Mouse (Mus musculus) E14TG2a.4 (cell line): Measurements from ENCODE around the gene Fam124a.

Experiments used
- CTCF ChIP-seq: conservative IDR thresholded peaks from 2 replicates; pipeline ENCODE4 v1.5.1; 2014; ENCODE audit warnings: low read length
- NANOG ChIP-seq: IDR thresholded peaks from 2 replicates; pipeline ENCODE4 v1.6.1; 2014; ENCODE audit warnings: borderline replicate concordance, low read length, mixed read lengths
- POU5F1 ChIP-seq: IDR thresholded peaks from 2 replicates; pipeline ENCODE4 v1.6.1; 2014; ENCODE audit warnings: low read length, borderline replicate concordance

DNA sequence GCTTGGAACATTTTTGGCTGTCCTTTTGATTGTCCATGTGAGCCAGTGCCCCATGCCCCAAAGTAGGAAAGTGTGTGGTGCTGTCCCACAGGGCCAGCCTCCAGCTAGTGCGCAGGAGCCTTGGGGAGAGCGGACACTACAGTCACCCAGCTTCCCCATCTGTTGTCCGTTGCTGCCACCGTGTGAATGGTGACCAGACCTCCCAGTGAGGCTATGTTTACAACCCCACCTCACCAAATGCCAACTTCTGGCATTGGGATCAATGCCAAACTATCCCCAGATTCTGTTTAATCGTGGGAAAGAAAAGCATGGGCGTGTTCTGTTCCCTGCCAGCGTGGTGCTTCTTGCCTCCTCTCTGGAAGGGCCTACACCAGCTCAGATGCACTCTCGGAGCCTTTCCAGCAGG lies 52.3 kb downstream of the Fam124a start:
- no peak for TF ChIP-seq CTCF
- TF ChIP-seq NANOG = no peak
- TF ChIP-seq POU5F1 = no peak
